ENCODE assay signal across 9 mouse cellular contexts in the genomic region with DNA sequence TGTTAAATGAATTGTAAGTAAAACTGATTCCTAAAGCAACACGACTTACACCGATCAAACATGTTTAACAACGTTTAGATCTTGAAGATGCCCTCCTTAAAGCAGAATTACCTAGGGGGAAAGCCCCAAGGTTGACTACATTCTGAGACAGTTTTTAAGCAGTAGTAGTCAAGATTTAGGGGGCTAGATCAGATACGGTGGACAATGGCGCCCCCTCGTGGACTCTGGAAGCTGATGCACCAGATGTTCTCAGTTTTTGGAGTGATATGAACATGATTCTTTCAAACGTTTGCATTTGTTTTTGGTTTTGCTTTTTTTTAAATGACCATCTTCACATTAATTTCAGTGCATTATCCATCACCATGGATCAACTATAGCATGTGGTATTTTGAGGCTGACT. TPM values are rescaled to one million over a fixed set of nuclear protein-coding genes. Genes with fewer than 3 reads are reported as not detected.
DNase-seq lines count a peak whose midpoint lies in the region; ATAC-seq and TF ChIP-seq lines count a peak whose summit lies in the region.
"Had no signal": no experiment of that assay in that cellular context is flagged by ENCODE, and none has a peak within 500 bp of the region (broad histone marks: within the 10 kb centered on the region; RNA-seq: fewer than 3 reads in every experiment).

No protein-coding gene starts in this region.

- no peaks in the 10 kb centered on the region for H3K4me1 ChIP-seq in E14TG2a.4 (replicated peaks; ENCODE audit: low read depth, low read length)
- H3K4me1 ChIP-seq: liver, embryonic 15.5 days had no signal

- H3K4me3 ChIP-seq in E14TG2a.4 (replicated peaks; ENCODE audit: low read length): no peak overlapping the region
- H3K4me3 ChIP-seq: liver, embryonic 15.5 days had no signal

- ATAC-seq in activated CD4-positive, CD25-positive, alpha-beta regulatory T cell, adult 4 months: peak; percentile 78
- peak; percentile 89 for ATAC-seq in megakaryocyte progenitor cell, adult 5-6 weeks (replicated peaks; ENCODE audit: poor library complexity)

- DNase-seq in cerebellum, postnatal 25 days: peak; percentile 58 to 80
- peak; percentile 49 to 60 for DNase-seq in gastrocnemius, postnatal 4 days (ENCODE audit: low spot score in 2 of 2)
- DNase-seq in layer of hippocampus, postnatal 10 days (ENCODE audit: low spot score in 2 of 2): peak; percentile 73 to 80
- DNase-seq in skeletal muscle tissue, adult 2 months (ENCODE audit: low read depth, low spot score): peak; percentile 50
- peak; percentile 27 for DNase-seq in yolk sac, embryonic 10.5 days (ENCODE audit: low spot score)

- H3K27me3 ChIP-seq in E14TG2a.4 (ENCODE audit: insufficient read depth, low read length): 0 out of 2 replicates have a peak, but pooled peaks cover 4% of the 10 kb centered on the region

- no peaks in the 10 kb centered on the region for H3K36me3 ChIP-seq in E14TG2a.4 (ENCODE audit: insufficient read depth, low read length)
- H3K36me3 ChIP-seq: liver, embryonic 15.5 days had no signal

- peaks cover 6% of the 10 kb centered on the region for H3K9me3 ChIP-seq in E14TG2a.4 (ENCODE audit: low read length)
- H3K9me3 ChIP-seq: liver, embryonic 15.5 days had no signal

- TF ChIP-seq CTCF in E14TG2a.4 (conservative IDR thresholded peaks at IDR 0.05; ENCODE audit: low read length): peak; percentile 62

RNA-seq across cellular contexts. Expression of a gene that starts 24.8 kb away (rescaled TPM):
- 1 to 10 TPM; 3.6 to 4.2 TPM for polyA plus RNA-seq in activated CD4-positive, CD25-positive, alpha-beta regulatory T cell, adult 4 months (2017; shearing (Covaris generic))
- 10 to 100 TPM in 1 of 2 experiments, 1 to 10 TPM in 1; 9.9 to 10.1 TPM for total RNA-seq in gastrocnemius, postnatal 4 days (2021)
- total RNA-seq in layer of hippocampus, postnatal 10 days (2021): 1 to 10 TPM; 7.6 to 8.2 TPM
- 13.9 and 14.9 TPM in 2 replicates for total RNA-seq in megakaryocyte progenitor cell, adult 5-6 weeks (2015)
- 10.8 and 13.5 TPM in 2 replicates for total RNA-seq in megakaryocyte progenitor cell, adult 5-6 weeks (2017)

RNA-seq across cellular contexts. Expression of a gene that starts 51.8 kb away (rescaled TPM):
- 1 to 10 TPM; 3.8 to 5.5 TPM for polyA plus RNA-seq in activated CD4-positive, CD25-positive, alpha-beta regulatory T cell, adult 4 months (2017; shearing (Covaris generic))
- 1 to 10 TPM; 6.1 to 7.3 TPM for total RNA-seq in gastrocnemius, postnatal 4 days (2021)
- total RNA-seq in layer of hippocampus, postnatal 10 days (2021): 10 to 100 TPM; 98.0 to 99.3 TPM
- 5.2 and 5.6 TPM in 2 replicates for total RNA-seq in megakaryocyte progenitor cell, adult 5-6 weeks (2015)
- total RNA-seq in megakaryocyte progenitor cell, adult 5-6 weeks (2017): 9.1 and 12.2 TPM in 2 replicates

RNA-seq across cellular contexts. Expression of a gene that starts 58.0 kb away (rescaled TPM):
- polyA plus RNA-seq in activated CD4-positive, CD25-positive, alpha-beta regulatory T cell, adult 4 months (2017; shearing (Covaris generic)): under 1 TPM in 1 of 2 experiments, not detected in 1; 0.13 TPM
- total RNA-seq in gastrocnemius, postnatal 4 days (2021): 10 to 100 TPM; 26.6 to 31.3 TPM
- 1 to 10 TPM; 1.8 to 2.1 TPM for total RNA-seq in layer of hippocampus, postnatal 10 days (2021)
- 0.27 and 1.3 TPM in 2 replicates for total RNA-seq in megakaryocyte progenitor cell, adult 5-6 weeks (2015)
- total RNA-seq in megakaryocyte progenitor cell, adult 5-6 weeks (2017): 0.42 and 0.98 TPM in 2 replicates

Comparison
In these comparisons a context has a peak if more than half of its experiments do, and no peak if none do; other contexts are left out.
1. RNA of a gene that starts 51.8 kb away (total RNA-seq): 98.0 to 99.3 TPM in layer of hippocampus, postnatal 10 days; 5.2 to 12.2 TPM in megakaryocyte progenitor cell, adult 5-6 weeks and 6.1 to 7.3 TPM in gastrocnemius, postnatal 4 days; every median in the first group is over 4 times any median in the second.
2. RNA of a gene that starts 58.0 kb away (total RNA-seq): 26.6 to 31.3 TPM in gastrocnemius, postnatal 4 days; 1.8 to 2.1 TPM in layer of hippocampus, postnatal 10 days and 0.27 to 1.3 TPM in megakaryocyte progenitor cell, adult 5-6 weeks; every median in the first group is over 4 times any median in the second.
3. Peak in every context shown above with its lines, with median percentiles within 50 percentile points of each other: DNase-seq.